Mouse (Mus musculus) embryonic facial prominence, embryonic 15.5 days (tissue): ENCODE data around the gene Pcbp3. TPM values are rescaled to one million over a fixed set of nuclear protein-coding genes. Genes with fewer than 3 reads are reported as not detected.

Source experiments
- ATAC-seq: fragments of 200-750 bp; cut with Nextera tagmentation; 2 replicates; pipeline ENCODE4 v1.8.0; 2017; ENCODE audit warnings: low read depth, moderate TSS enrichment; ENCODE audit not compliant: insufficient number of reproducible peaks, low FRiP score, low TSS enrichment
- H3K27ac ChIP-seq: fragments of 300-500 bp; sonication (generic); replicated peaks from 2 replicates; pipeline ENCODE4 v1.5.1; 2015; ENCODE audit warnings: mild to moderate bottlenecking, inconsistent platforms
- H3K27me3 ChIP-seq: fragments of 300-500 bp; sonication (generic); 2 replicates; pipeline ENCODE4 v1.6.1; 2015; ENCODE audit warnings: inconsistent platforms
- H3K36me3 ChIP-seq: fragments of 300-500 bp; sonication (generic); 2 replicates; pipeline ENCODE4 v1.6.1; 2015; ENCODE audit warnings: mild to moderate bottlenecking, inconsistent platforms
- H3K4me1 ChIP-seq: fragments of 300-500 bp; sonication (generic); 2 replicates; pipeline ENCODE4 v1.6.1; 2015; ENCODE audit warnings: inconsistent platforms
- H3K4me2 ChIP-seq: fragments of 300-500 bp; sonication (generic); replicated peaks from 2 replicates; pipeline ENCODE4 v1.6.1; 2015; ENCODE audit warnings: mild to moderate bottlenecking, inconsistent platforms
- H3K4me3 ChIP-seq: fragments of 300-500 bp; sonication (generic); replicated peaks from 2 replicates; pipeline ENCODE4 v1.5.1; 2015; ENCODE audit warnings: mild to moderate bottlenecking, inconsistent platforms
- H3K9ac ChIP-seq: fragments of 300-500 bp; sonication (generic); 2 replicates; pipeline ENCODE4 v1.6.1; 2015; ENCODE audit warnings: inconsistent platforms
- H3K9me3 ChIP-seq: fragments of 300-500 bp; sonication (generic); replicated peaks from 2 replicates; pipeline ENCODE4 v1.6.1; 2016; ENCODE audit warnings: inconsistent platforms
- WGBS: fragments of 180-500 bp; shearing (Covaris S2); methylation state at CpG from one replicate; pipeline ENCODE4 v1.1.7; 2015; 5-methylcytosine and 5-hydroxymethylcytosine counted together
- polyA plus RNA-seq: library from polyadenylated mRNA; unstranded; fragments of >200 nt; fragmentation: Nextera tagmentation; extraction: Ambion mirVana; gene quantifications from 2 replicates; pipeline ENCODE4 v1.2.1, GENCODE M21; 2015

The Pcbp3 gene
- polyA plus RNA-seq, 1 experiment from 2014 or later, result 27.7 TPM

GRCm38 (mm10) chr10:76924441-76924840 is 37.2 kb downstream of the Pcbp3 start:
- H3K27me3 ChIP-seq, result no peaks in the 10 kb centered on the region
- H3K4me1 ChIP-seq, result no peaks in the 10 kb centered on the region
- no peak for ATAC-seq
- no peak overlapping the region for H3K27ac ChIP-seq
- no peak overlapping the region for H3K9ac ChIP-seq
- H3K4me3 ChIP-seq, result no peak overlapping the region
- 53% methylated on average over 2 of the region's 2 CpGs for WGBS
- H3K36me3 ChIP-seq, result no peaks in the 10 kb centered on the region
- no peak overlapping the region for H3K4me2 ChIP-seq
- H3K9me3 ChIP-seq, result no peaks in the 10 kb centered on the region

GRCm38 (mm10) chr10:76918086-76918485 is 43.6 kb downstream of the Pcbp3 start:
- H3K4me3 ChIP-seq, result no peak overlapping the region
- H3K27me3 ChIP-seq, result no peaks in the 10 kb centered on the region
- no peaks in the 10 kb centered on the region; the same call in 1 of the 2 replicates for H3K36me3 ChIP-seq
- no peak overlapping the region for H3K27ac ChIP-seq
- H3K4me1 ChIP-seq, result no peaks in the 10 kb centered on the region
- no peaks in the 10 kb centered on the region for H3K9me3 ChIP-seq
- H3K9ac ChIP-seq, result no peak overlapping the region
- no peak for ATAC-seq
- WGBS, result 76% methylated on average over 3 of the region's 3 CpGs
- H3K4me2 ChIP-seq, result no peak overlapping the region

- ATAC-seq, result no peak
- Histone ChIP-seq H3K4me2 (no peak overlapping the region), H3K4me3 (no peak overlapping the region), H3K27ac (peak overlapping the region; percentile 11; the same call in 1 of the 2 replicates), H3K4me1 (peaks cover 27% of the 10 kb centered on the region), H3K27me3 (no peaks in the 10 kb centered on the region), H3K9ac (no peak overlapping the region), H3K36me3 (no peaks in the 10 kb centered on the region), H3K9me3 (no peaks in the 10 kb centered on the region)
- WGBS, result 67% methylated on average over 10 of the region's 10 CpGs
Measured at GRCm38 (mm10) chr10:76906434-76906833, 55.3 kb downstream of the Pcbp3 start.

DNA sequence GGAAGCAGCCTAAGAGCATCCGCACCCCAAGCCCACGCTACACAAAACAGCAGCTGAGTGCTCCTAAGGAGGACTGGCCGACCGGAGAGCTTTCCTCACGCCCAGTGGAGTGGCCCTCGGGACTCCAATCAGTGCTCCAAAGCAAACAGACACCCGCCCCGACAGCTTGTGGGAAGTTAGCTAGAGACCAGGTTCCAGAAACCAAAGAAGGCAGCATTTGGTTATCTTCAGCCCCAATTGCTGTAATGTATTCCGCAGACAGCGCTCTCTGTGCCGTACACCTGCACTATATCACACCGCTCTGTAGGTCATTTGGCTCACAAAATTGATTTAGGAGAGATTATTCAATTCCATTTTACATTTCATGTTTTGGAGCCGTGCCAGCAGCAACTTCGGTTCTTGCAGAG is 55.7 kb downstream of the Pcbp3 start:
- no peak overlapping the region for H3K4me2 ChIP-seq
- no peaks in the 10 kb centered on the region for H3K36me3 ChIP-seq
- H3K9ac ChIP-seq, result no peak overlapping the region
- peaks cover 27% of the 10 kb centered on the region for H3K4me1 ChIP-seq
- no peaks in the 10 kb centered on the region for H3K9me3 ChIP-seq
- H3K4me3 ChIP-seq, result no peak overlapping the region
- 74% methylated on average over 14 of the region's 14 CpGs for WGBS
- no peaks in the 10 kb centered on the region for H3K27me3 ChIP-seq
- ATAC-seq, result no peak
- peak overlapping the region; percentile 11; the same call in 1 of the 2 replicates for H3K27ac ChIP-seq

DNA sequence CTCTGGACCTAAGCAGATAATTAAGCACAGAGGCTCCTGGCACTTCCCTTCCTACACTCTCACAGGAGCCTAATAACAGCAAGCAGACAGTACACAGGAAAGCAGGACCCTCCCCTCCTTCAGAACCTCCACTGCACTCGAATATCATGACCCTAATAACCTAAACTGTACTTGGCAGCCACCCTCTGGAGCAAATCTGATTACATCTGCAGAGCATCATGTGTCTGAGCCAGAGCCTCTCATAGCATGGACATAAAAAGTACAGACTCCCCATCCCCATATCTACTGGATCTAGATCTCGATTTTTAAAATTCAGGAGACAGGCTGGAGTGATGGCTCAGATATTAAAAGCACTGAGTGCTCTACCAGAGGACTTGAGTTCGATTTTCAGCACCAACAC is 58.0 kb downstream of the Pcbp3 start:
- Histone ChIP-seq H3K9me3 (no peaks in the 10 kb centered on the region), H3K27ac (no peak overlapping the region), H3K4me3 (no peak overlapping the region), H3K36me3 (no peaks in the 10 kb centered on the region), H3K27me3 (no peaks in the 10 kb centered on the region), H3K4me1 (peaks cover 27% of the 10 kb centered on the region), H3K4me2 (no peak overlapping the region), H3K9ac (peak overlapping the region; percentile 9; the same call in 1 of the 2 replicates)
- 40% methylated on average over 3 of the region's 3 CpGs for WGBS
- ATAC-seq, result no peak

GRCm38 (mm10) chr10:76903099-76903498 is 58.6 kb downstream of the Pcbp3 start:
- Histone ChIP-seq H3K36me3 (no peaks in the 10 kb centered on the region), H3K27me3 (no peaks in the 10 kb centered on the region), H3K4me3 (no peak overlapping the region), H3K9ac (peak overlapping the region; percentile 9; the same call in 1 of the 2 replicates), H3K27ac (peak overlapping the region; percentile 31; the same call in 1 of the 2 replicates), H3K9me3 (no peaks in the 10 kb centered on the region), H3K4me1 (peaks cover 27% of the 10 kb centered on the region), H3K4me2 (no peak overlapping the region)
- no peak for ATAC-seq
- WGBS, result 40% methylated on average over 3 of the region's 3 CpGs

DNA sequence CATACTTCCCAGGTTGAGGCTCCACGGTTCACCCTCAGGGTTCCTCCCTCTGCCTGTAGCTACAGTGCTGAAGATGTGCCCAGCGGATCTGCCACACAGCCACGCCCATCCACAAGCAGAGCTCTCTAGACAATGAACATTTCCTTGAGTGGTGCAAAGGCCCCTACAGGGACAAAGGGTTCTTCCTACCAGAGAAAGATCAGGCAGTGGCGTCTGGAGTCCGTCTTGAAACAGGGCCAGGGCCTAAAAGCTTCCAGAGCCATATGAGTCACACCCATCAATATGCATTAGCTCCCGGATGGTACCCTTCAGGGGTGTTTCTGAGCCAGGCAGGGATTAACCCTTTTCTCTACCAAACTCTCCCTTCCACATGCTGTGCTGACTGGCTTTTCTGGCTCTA is 59.1 kb downstream of the Pcbp3 start:
- 0 out of 2 replicates have a peak, but pooled peaks have one; percentile 59 for ATAC-seq
- WGBS, result 12% methylated on average over 6 of the region's 6 CpGs
- Histone ChIP-seq H3K36me3 (no peaks in the 10 kb centered on the region), H3K9me3 (no peaks in the 10 kb centered on the region), H3K27ac (peak overlapping the region; percentile 31; the same call in 1 of the 2 replicates), H3K27me3 (no peaks in the 10 kb centered on the region), H3K4me2 (no peak overlapping the region), H3K9ac (no peak overlapping the region), H3K4me3 (no peak overlapping the region), H3K4me1 (peaks cover 27% of the 10 kb centered on the region)

GRCm38 (mm10) chr10:76898428-76898827 is 63.3 kb downstream of the Pcbp3 start:
- Histone ChIP-seq H3K4me2 (no peak overlapping the region), H3K9me3 (no peaks in the 10 kb centered on the region), H3K27me3 (no peaks in the 10 kb centered on the region), H3K36me3 (no peaks in the 10 kb centered on the region), H3K4me3 (no peak overlapping the region), H3K4me1 (peaks cover 14% of the 10 kb centered on the region), H3K9ac (no peak overlapping the region), H3K27ac (no peak overlapping the region)
- no peak for ATAC-seq
- 88% methylated on average over 4 of the region's 4 CpGs for WGBS

GRCm38 (mm10) chr10:76891456-76891855 is 70.2 kb downstream of the Pcbp3 start:
- ATAC-seq, result no peak
- Histone ChIP-seq H3K27ac (no peak overlapping the region), H3K9me3 (no peaks in the 10 kb centered on the region), H3K9ac (no peak overlapping the region), H3K4me3 (no peak overlapping the region), H3K27me3 (no peaks in the 10 kb centered on the region), H3K36me3 (no peaks in the 10 kb centered on the region), H3K4me1 (no peaks in the 10 kb centered on the region), H3K4me2 (no peak overlapping the region)
- WGBS, result 94% methylated on average over 2 of the region's 2 CpGs

DNA sequence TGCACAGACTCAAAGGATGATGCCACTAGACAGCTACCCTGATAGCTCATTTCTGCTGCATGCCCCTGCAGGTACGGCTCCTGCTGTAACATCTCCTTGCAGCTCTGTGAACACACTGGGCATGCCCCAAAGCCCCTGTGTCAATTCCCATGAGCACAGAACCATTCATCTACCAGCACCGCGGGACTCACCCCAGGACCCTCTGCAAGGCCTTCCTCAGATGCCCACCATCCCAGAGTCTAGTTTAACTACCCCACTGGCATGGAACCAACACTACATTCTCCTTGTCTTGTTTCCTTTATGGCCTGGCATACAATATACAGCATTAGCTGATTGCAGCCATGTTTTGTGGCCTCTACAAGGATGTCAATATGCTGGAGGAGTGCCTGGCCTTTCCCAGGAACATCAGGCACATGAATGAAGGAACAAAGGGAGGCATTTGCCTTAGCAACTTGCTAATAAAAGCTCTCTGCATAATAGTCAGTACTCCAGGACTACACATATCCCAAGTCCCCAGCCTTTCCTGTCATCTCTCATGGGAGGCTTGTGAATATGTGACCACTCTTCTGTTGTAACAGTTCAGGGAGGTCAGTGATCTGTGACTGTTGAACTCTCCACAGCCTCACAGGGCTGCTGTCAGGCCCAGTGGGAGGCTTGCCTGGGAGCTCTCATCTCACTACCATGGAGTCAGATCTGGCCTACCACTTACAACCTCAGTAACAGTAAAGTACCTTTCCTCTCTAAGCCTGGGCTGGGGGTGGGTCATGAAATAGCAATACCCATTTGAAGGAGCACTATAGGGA is 78.0 kb downstream of the Pcbp3 start:
- Histone ChIP-seq H3K36me3 (no peaks in the 10 kb centered on the region), H3K27ac (no peak overlapping the region), H3K4me1 (0 out of 2 replicates have a peak, but pooled peaks cover 8% of the 10 kb centered on the region), H3K4me3 (no peak overlapping the region), H3K4me2 (no peak overlapping the region), H3K27me3 (no peaks in the 10 kb centered on the region), H3K9ac (no peak overlapping the region), H3K9me3 (no peaks in the 10 kb centered on the region)
- no peak for ATAC-seq
- WGBS, result 80% methylated on average over 3 of the region's 3 CpGs

GRCm38 (mm10) chr10:76882644-76883441 is 78.8 kb downstream of the Pcbp3 start:
- Histone ChIP-seq H3K4me3 (no peak overlapping the region), H3K4me2 (no peak overlapping the region), H3K27me3 (no peaks in the 10 kb centered on the region), H3K4me1 (0 out of 2 replicates have a peak, but pooled peaks cover 8% of the 10 kb centered on the region), H3K36me3 (no peaks in the 10 kb centered on the region), H3K9me3 (no peaks in the 10 kb centered on the region), H3K27ac (no peak overlapping the region), H3K9ac (no peak overlapping the region)
- no peak for ATAC-seq
- WGBS, result 55% methylated on average over 17 of the region's 17 CpGs
